Mouse (Mus musculus): ENCODE data around the gene Magi1. TPM values are rescaled to one million over a fixed set of nuclear protein-coding genes. Genes with fewer than 3 reads are reported as not detected.

The Magi1 gene
- polyA plus RNA-seq, 1 experiment from 2014 or later, result 31.4 TPM

DNA sequence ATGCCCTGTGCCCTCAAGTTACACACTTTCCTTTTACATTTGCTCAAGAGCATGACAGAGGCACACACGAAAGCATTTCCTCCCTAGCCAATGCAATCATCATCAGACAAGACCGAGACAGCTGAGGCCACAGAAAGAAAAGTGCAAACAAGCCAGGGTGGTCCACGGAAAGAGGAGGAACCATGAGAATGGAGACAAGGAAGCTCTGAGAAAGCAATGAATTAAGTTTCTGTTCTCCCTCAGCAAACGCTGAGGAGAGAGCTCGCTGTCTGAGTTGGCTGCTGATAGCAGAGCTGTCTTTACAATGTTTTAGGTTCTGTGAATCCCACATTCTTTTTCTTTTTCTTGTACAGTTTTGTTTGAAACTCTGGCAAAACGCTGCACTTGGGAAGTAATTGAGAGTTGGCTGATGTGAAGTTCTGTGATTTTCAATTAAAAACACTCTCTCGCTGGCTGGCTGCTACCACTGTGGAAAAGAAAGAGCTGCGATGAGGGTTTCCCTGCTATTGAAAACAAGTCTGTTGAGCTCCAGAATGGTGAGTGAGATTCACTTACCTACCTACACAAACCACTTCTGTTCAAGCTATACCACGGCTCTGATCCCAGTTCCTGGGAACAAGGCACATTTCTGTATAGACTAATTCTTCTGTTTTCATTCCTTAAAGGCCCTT is 120.3 kb downstream of the Magi1 start:
- Histone ChIP-seq H3K27ac (ENCODE audit: low read depth, low read length) (no peak overlapping the region), H3K36me3 (ENCODE audit: control insufficient read depth, insufficient read depth, low read length) (no peaks in the 10 kb centered on the region), H3K4me2 (ENCODE audit: low read depth, low read length) (no peak overlapping the region), H3K9ac (replicated peaks; ENCODE audit: low read depth, low read length) (no peak overlapping the region), H3K4me1 (ENCODE audit: control insufficient read depth, insufficient read depth, low read length) (no peaks in the 10 kb centered on the region; the same call in 1 of the 2 replicates), H3K9me3 (ENCODE audit: control insufficient read depth, low read length) (no peaks in the 10 kb centered on the region), H3K4me3 (ENCODE audit: low read depth, low read length) (no peak overlapping the region), H3K27me3 (ENCODE audit: control insufficient read depth, insufficient read depth, low read length) (no peaks in the 10 kb centered on the region)
- WGBS, result 30% methylated on average over 9 of the region's 9 CpGs
- ATAC-seq (ENCODE audit: low read depth), result no peak

DNA sequence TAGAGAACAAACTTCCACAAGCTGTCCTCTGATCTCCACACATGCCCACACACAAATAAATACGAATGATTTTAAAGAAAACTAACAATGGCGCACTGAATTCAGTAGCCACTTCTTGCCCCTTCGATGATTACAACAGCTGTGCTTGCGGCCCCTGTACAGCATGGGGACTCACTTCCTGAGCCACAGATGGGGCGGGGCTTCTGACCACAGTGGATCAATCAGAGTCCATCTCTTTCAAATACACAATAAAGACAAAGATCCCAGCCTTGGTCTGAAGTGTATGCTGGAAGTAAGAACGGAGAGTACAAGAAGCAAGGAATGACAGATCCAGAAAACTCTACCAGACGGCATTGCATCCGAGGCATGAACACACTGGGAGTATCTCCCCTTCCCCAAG is 120.8 kb downstream of the Magi1 start:
- Histone ChIP-seq H3K4me2 (ENCODE audit: low read depth, low read length) (no peak overlapping the region), H3K27ac (ENCODE audit: low read depth, low read length) (no peak overlapping the region), H3K9ac (replicated peaks; ENCODE audit: low read depth, low read length) (no peak overlapping the region), H3K4me3 (ENCODE audit: low read depth, low read length) (no peak overlapping the region), H3K27me3 (ENCODE audit: control insufficient read depth, insufficient read depth, low read length) (no peaks in the 10 kb centered on the region), H3K4me1 (ENCODE audit: control insufficient read depth, insufficient read depth, low read length) (no peaks in the 10 kb centered on the region; the same call in 1 of the 2 replicates), H3K9me3 (ENCODE audit: control insufficient read depth, low read length) (no peaks in the 10 kb centered on the region), H3K36me3 (ENCODE audit: control insufficient read depth, insufficient read depth, low read length) (no peaks in the 10 kb centered on the region)
- WGBS, result 55% methylated on average over 8 of the region's 8 CpGs
- no peak for ATAC-seq (ENCODE audit: low read depth)

DNA sequence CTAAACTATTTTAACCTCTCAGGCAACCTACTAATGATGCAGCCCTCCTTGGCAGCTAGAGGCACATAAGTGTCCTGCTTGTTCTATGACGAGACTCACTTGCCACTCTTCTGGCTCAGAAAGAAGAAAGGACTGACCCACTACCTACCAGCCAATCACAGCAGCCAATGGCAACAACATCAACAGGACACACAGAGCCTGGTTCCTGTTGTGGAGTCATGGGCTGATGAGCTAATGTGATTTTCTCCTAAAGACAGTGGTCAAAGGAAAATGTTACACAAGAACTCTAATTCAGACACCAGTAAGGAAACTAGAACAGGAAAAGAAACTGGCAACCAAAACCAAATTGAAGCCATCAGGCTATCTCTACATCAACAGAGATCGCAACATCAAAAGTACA is 124.5 kb downstream of the Magi1 start:
- Histone ChIP-seq H3K9ac (replicated peaks; ENCODE audit: low read depth, low read length) (no peak overlapping the region), H3K4me3 (ENCODE audit: low read depth, low read length) (no peak overlapping the region), H3K27ac (ENCODE audit: low read depth, low read length) (no peak overlapping the region), H3K36me3 (ENCODE audit: control insufficient read depth, insufficient read depth, low read length) (no peaks in the 10 kb centered on the region), H3K4me1 (ENCODE audit: control insufficient read depth, insufficient read depth, low read length) (no peaks in the 10 kb centered on the region; the same call in 1 of the 2 replicates), H3K4me2 (ENCODE audit: low read depth, low read length) (no peak overlapping the region), H3K9me3 (ENCODE audit: control insufficient read depth, low read length) (no peaks in the 10 kb centered on the region), H3K27me3 (ENCODE audit: control insufficient read depth, insufficient read depth, low read length) (no peaks in the 10 kb centered on the region)
- WGBS, result 85% methylated on average over 2 of the region's 2 CpGs
- no peak for ATAC-seq (ENCODE audit: low read depth)

DNA sequence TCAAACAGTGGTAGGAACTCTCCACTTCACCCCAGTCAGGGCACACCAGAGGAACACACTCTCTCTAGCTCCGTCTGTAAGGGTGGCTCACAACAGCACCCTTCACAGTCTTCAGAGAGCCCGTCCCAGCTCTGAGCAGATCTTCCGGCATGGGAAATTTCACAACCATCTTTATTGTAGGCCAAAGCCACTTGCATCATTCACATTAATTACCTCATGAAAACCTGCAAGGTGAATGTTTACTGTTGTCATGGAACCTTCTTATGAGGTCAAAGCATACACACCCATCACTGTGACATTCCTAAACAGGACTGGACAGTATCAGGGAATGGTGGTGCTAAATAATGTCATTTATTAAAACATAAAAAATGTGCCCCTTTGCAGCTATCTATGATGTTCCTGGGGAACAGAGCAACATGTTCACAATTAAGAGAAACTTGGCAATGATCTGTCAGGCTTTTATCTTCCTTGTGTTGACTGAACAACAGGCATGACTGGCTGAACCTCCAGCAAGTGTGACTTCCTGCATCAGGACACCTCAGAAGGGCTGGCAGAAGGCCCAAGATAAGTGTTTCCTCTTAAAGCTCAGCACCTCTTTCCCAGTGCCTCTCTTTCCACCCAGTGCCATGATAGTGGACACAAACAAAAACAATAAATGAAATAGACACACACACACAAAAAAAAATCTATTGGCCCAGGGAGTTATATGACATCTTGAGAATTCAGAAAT is 125.4 kb downstream of the Magi1 start:
- Histone ChIP-seq H3K27ac (ENCODE audit: low read depth, low read length) (no peak overlapping the region), H3K27me3 (ENCODE audit: control insufficient read depth, insufficient read depth, low read length) (no peaks in the 10 kb centered on the region), H3K36me3 (ENCODE audit: control insufficient read depth, insufficient read depth, low read length) (no peaks in the 10 kb centered on the region), H3K4me1 (ENCODE audit: control insufficient read depth, insufficient read depth, low read length) (no peaks in the 10 kb centered on the region; the same call in 1 of the 2 replicates), H3K9ac (replicated peaks; ENCODE audit: low read depth, low read length) (no peak overlapping the region), H3K4me3 (ENCODE audit: low read depth, low read length) (no peak overlapping the region), H3K4me2 (ENCODE audit: low read depth, low read length) (no peak overlapping the region), H3K9me3 (ENCODE audit: control insufficient read depth, low read length) (no peaks in the 10 kb centered on the region)
- 93% methylated on average over 3 of the region's 3 CpGs for WGBS
- no peak for ATAC-seq (ENCODE audit: low read depth)

DNA sequence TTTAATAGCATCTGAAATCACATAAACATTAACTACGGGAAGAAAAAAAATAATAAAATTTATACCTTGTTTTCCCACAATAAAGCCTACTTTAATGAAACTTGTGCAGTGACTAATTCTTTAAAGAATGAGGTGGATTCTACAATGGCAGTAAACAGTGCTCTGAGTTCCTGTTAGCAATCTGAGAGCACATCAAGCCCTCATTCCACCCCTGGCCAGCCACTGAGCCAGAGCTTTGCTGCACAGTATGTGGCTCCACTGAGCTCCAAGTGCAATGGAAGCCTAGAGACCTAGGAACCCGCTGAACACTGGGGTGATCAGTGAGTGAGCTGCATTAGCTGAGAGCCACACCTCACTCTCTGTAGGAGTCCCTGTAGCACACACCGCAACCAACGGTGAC is 127.7 kb downstream of the Magi1 start:
- no peak for ATAC-seq (ENCODE audit: low read depth)
- Histone ChIP-seq H3K27me3 (ENCODE audit: control insufficient read depth, insufficient read depth, low read length) (no peaks in the 10 kb centered on the region), H3K4me1 (ENCODE audit: control insufficient read depth, insufficient read depth, low read length) (no peaks in the 10 kb centered on the region), H3K9me3 (ENCODE audit: control insufficient read depth, low read length) (no peaks in the 10 kb centered on the region), H3K4me2 (ENCODE audit: low read depth, low read length) (no peak overlapping the region), H3K4me3 (ENCODE audit: low read depth, low read length) (no peak overlapping the region), H3K27ac (ENCODE audit: low read depth, low read length) (no peak overlapping the region), H3K9ac (replicated peaks; ENCODE audit: low read depth, low read length) (no peak overlapping the region), H3K36me3 (ENCODE audit: control insufficient read depth, insufficient read depth, low read length) (no peaks in the 10 kb centered on the region)
- 68% methylated on average over 4 of the region's 4 CpGs for WGBS

DNA sequence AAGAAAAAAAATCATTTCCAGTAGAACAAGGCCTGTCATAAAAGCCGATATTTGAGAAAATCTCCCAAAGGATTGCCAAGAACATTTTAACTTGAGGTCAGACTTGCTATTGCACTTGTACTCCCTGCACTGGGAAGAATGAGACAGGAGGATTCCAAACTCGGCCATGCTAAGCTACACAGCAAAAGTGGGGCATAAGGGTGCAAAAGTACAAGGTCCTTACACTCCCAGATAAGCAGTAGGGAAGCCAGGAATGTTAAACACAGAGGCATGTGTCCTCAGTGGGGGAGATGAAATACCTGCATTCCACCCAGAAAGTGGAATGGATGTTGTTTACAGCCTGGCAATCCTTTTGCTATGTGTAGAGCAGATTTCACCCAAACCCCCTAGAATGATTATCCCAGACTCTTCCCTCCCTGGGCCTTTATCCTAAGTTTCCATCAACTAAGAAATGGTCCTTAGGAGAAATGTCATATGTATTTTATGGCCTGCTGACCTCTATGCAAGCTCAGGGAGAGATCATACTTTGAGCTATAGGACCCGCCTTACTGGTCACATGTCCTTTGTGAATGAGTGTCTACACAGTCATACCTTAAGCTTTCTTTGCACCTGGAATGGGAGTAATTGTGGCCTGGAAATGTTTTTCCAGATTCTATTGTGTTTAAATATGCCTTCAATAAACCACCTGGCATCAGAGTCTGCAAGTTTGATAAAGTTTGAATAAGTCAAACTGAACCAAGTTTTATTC is 128.7 kb downstream of the Magi1 start:
- no peak for ATAC-seq (ENCODE audit: low read depth)

DNA sequence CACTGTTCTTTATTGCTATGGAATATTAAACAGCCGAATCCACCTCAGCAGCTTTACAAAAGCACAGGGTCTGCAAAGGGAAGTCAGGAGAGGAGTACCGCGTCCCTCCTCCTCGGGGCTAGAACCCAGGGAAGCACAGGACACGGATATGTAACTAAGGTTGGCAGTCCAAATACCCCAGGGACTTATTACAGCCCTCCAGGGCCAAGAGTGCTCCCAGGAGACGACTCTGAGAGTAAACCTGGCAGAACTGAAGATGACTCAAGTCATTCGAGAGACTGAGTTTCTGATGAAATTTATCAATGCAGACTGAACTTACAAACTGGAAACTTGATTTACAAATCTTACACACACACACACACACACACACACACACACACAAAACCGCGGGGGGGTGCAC is 130.8 kb downstream of the Magi1 start:
- Histone ChIP-seq H3K27me3 (ENCODE audit: control insufficient read depth, insufficient read depth, low read length) (no peaks in the 10 kb centered on the region), H3K4me1 (ENCODE audit: control insufficient read depth, insufficient read depth, low read length) (no peaks in the 10 kb centered on the region), H3K9ac (replicated peaks; ENCODE audit: low read depth, low read length) (no peak overlapping the region), H3K9me3 (ENCODE audit: control insufficient read depth, low read length) (no peaks in the 10 kb centered on the region), H3K36me3 (ENCODE audit: control insufficient read depth, insufficient read depth, low read length) (no peaks in the 10 kb centered on the region), H3K4me2 (ENCODE audit: low read depth, low read length) (no peak overlapping the region), H3K27ac (ENCODE audit: low read depth, low read length) (no peak overlapping the region), H3K4me3 (ENCODE audit: low read depth, low read length) (no peak overlapping the region)
- 76% methylated on average over 9 of the region's 9 CpGs for WGBS
- ATAC-seq (ENCODE audit: low read depth), result no peak

More for the DNA sequence above, 128.7 kb downstream of the Magi1 start:
- Histone ChIP-seq H3K4me1 (ENCODE audit: control insufficient read depth, insufficient read depth, low read length) (no peaks in the 10 kb centered on the region), H3K9ac (replicated peaks; ENCODE audit: low read depth, low read length) (no peak overlapping the region), H3K36me3 (ENCODE audit: control insufficient read depth, insufficient read depth, low read length) (no peaks in the 10 kb centered on the region), H3K4me2 (ENCODE audit: low read depth, low read length) (no peak overlapping the region), H3K4me3 (ENCODE audit: low read depth, low read length) (no peak overlapping the region), H3K9me3 (ENCODE audit: control insufficient read depth, low read length) (no peaks in the 10 kb centered on the region), H3K27ac (ENCODE audit: low read depth, low read length) (no peak overlapping the region), H3K27me3 (ENCODE audit: control insufficient read depth, insufficient read depth, low read length) (no peaks in the 10 kb centered on the region)
- 82% methylated on average over 3 of the region's 3 CpGs for WGBS

DNA sequence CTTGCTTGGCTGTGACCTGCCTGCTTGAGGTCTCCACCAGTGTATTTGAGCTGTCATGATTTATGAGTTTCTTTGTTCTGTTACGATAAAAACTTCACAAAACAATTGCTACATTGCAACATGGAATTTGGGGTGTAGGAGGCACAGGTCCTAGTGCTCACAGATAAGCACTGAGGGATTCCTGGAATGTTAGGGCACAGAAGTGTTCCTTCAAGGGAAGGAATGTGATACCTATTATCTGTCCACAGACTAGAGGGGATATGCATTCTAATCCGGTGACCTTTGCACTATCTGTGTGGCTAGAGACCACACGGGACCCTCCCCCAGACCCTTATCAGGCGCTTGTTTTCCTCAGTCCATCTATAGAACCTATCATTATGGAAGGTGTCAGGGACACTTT is 132.8 kb downstream of the Magi1 start:
- no peak for ATAC-seq (ENCODE audit: low read depth)
- no peaks in the 10 kb centered on the region for H3K9me3 ChIP-seq (ENCODE audit: control insufficient read depth, low read length)
- peaks cover 3% of the 10 kb centered on the region; the same call in 1 of the 2 replicates for H3K4me1 ChIP-seq (ENCODE audit: control insufficient read depth, insufficient read depth, low read length)
- H3K4me3 ChIP-seq (ENCODE audit: low read depth, low read length), result no peak overlapping the region
- no peak overlapping the region for H3K4me2 ChIP-seq (ENCODE audit: low read depth, low read length)
- WGBS, result 39% methylated on average over 4 of the region's 4 CpGs
- no peak overlapping the region for H3K9ac ChIP-seq (replicated peaks; ENCODE audit: low read depth, low read length)
- H3K36me3 ChIP-seq (ENCODE audit: control insufficient read depth, insufficient read depth, low read length), result no peaks in the 10 kb centered on the region
- H3K27ac ChIP-seq (ENCODE audit: low read depth, low read length), result no peak overlapping the region
- H3K27me3 ChIP-seq (ENCODE audit: control insufficient read depth, insufficient read depth, low read length), result no peaks in the 10 kb centered on the region

DNA sequence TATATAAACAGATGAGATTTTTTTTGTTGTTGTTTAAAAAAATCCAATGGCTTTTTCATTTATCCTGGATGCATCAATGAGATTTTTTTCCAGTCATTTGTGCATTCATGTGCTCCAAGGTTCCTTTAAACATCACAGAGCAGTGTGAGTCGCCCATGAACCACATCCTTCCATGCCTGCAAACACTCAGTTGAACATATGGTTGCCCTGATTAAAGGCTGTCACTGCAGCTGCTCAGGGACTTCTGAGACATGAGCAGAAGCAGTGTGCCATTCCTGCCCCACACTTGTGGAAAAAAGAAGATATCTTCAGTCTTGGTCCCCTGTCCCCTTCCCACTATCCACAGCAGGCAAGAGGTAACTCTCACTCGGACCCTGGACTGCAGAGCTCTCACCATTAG is 133.9 kb downstream of the Magi1 start:
- H3K4me1 ChIP-seq (ENCODE audit: control insufficient read depth, insufficient read depth, low read length), result peaks cover 3% of the 10 kb centered on the region; the same call in 1 of the 2 replicates
- ATAC-seq (ENCODE audit: low read depth), result no peak
- no peaks in the 10 kb centered on the region for H3K36me3 ChIP-seq (ENCODE audit: control insufficient read depth, insufficient read depth, low read length)

More for the DNA sequence above, 133.9 kb downstream of the Magi1 start:
- Histone ChIP-seq H3K9me3 (ENCODE audit: control insufficient read depth, low read length) (no peaks in the 10 kb centered on the region), H3K4me2 (ENCODE audit: low read depth, low read length) (no peak overlapping the region), H3K4me3 (ENCODE audit: low read depth, low read length) (no peak overlapping the region), H3K27me3 (ENCODE audit: control insufficient read depth, insufficient read depth, low read length) (no peaks in the 10 kb centered on the region), H3K9ac (replicated peaks; ENCODE audit: low read depth, low read length) (no peak overlapping the region), H3K27ac (ENCODE audit: low read depth, low read length) (no peak overlapping the region)
- 58% methylated on average over 2 of the region's 2 CpGs for WGBS
